Mouse (Mus musculus) erythroblast, embryonic 14.5 days (primary cell): Measurements from ENCODE around the gene Apeh. TPM values are rescaled to one million over a fixed set of nuclear protein-coding genes. Genes with fewer than 3 reads are reported as not detected.

Experiments
- H3K27me3 ChIP-seq: 2 replicates; pipeline ENCODE4 v1.6.1; 2012; ENCODE audit warnings: inconsistent platforms; ENCODE audit not compliant: control insufficient read depth
- H3K36me3 ChIP-seq: 2 replicates; pipeline ENCODE4 v1.6.1; 2012; ENCODE audit warnings: mild to moderate bottlenecking, inconsistent platforms; ENCODE audit not compliant: control insufficient read depth
- H3K4me1 ChIP-seq: 2 replicates; pipeline ENCODE4 v1.6.1; 2012; ENCODE audit warnings: inconsistent platforms; ENCODE audit not compliant: control insufficient read depth
- H3K4me3 ChIP-seq: replicated peaks from 2 replicates; pipeline ENCODE3; 2012; ENCODE audit warnings: moderate library complexity, mild to moderate bottlenecking, inconsistent platforms
- H3K9me3 ChIP-seq: 2 replicates; pipeline ENCODE4 v1.6.1; 2012; ENCODE audit warnings: low read length, inconsistent platforms, mixed read lengths; ENCODE audit not compliant: control insufficient read depth
- GATA1 ChIP-seq: IDR thresholded peaks from 2 replicates; pipeline ENCODE4 v1.6.1; 2012; ENCODE audit warnings: low read length, inconsistent platforms, mixed read lengths
- TAL1 ChIP-seq: IDR thresholded peaks from 3 replicates; pipeline ENCODE4 v1.6.1; 2012; ENCODE audit warnings: low read length, inconsistent platforms, mixed read lengths
- polyA plus RNA-seq: library from polyadenylated mRNA; stranded (reverse); fragments of >175 nt; gene quantifications from 2 replicates; pipeline ENCODE4 v1.2.3, GENCODE M21; 2012

The Apeh gene
- polyA plus RNA-seq, 1 experiment = 47.5 TPM

- no peaks in the 10 kb centered on the region for H3K9me3 ChIP-seq
- peaks cover 99% of the 10 kb centered on the region for H3K4me1 ChIP-seq
- TF ChIP-seq GATA1 (no peak), TAL1 (no peak)
- H3K27me3 ChIP-seq = no peaks in the 10 kb centered on the region; the same call in 1 of the 2 replicates
- H3K36me3 ChIP-seq = peaks cover 100% of the 10 kb centered on the region
- H3K4me3 ChIP-seq = peak overlapping the region; percentile 63
Measured at GRCm38 (mm10) chr9:108085261-108085660, 9.1 kb downstream of the Apeh start.

GRCm38 (mm10) chr9:108083561-108083960 is 10.8 kb downstream of the Apeh start:
- H3K4me3 ChIP-seq = peak overlapping the region; percentile 63
- TF ChIP-seq TAL1 (no peak), GATA1 (0 out of 2 replicates have a peak, but pooled peaks have one; percentile 4)
- H3K36me3 ChIP-seq = peaks cover 91% of the 10 kb centered on the region
- H3K27me3 ChIP-seq = no peaks in the 10 kb centered on the region
- H3K9me3 ChIP-seq = no peaks in the 10 kb centered on the region
- H3K4me1 ChIP-seq = peaks cover 95% of the 10 kb centered on the region

- H3K36me3 ChIP-seq = peaks cover 91% of the 10 kb centered on the region
- H3K9me3 ChIP-seq = no peaks in the 10 kb centered on the region
- peak within 1 kb of the TSS; percentile 63 for H3K4me3 ChIP-seq
- TF ChIP-seq GATA1 = no peak
- TF ChIP-seq TAL1 = peak; percentile 39; the same call in 1 of the 3 replicates
- H3K27me3 ChIP-seq = no peaks in the 10 kb centered on the region
- peaks cover 93% of the 10 kb centered on the region for H3K4me1 ChIP-seq
Measured at GRCm38 (mm10) chr9:108082988-108083431, 11.4 kb downstream of the Apeh start, which contains the start of gene Rnf123. Rnf123 (minus strand) TSS chr9:108083346.

GRCm38 (mm10) chr9:108082549-108082948 is 11.9 kb downstream of the Apeh start:
- Histone ChIP-seq H3K4me1 (peaks cover 93% of the 10 kb centered on the region), H3K9me3 (no peaks in the 10 kb centered on the region), H3K27me3 (no peaks in the 10 kb centered on the region), H3K36me3 (peaks cover 91% of the 10 kb centered on the region), H3K4me3 (peak overlapping the region; percentile 63)
- TF ChIP-seq GATA1 = no peak
- TF ChIP-seq TAL1 = no peak

GRCm38 (mm10) chr9:108080168-108080567 is 14.2 kb downstream of the Apeh start, which contains the start of gene Mst1:
Mst1 (plus strand) TSS chr9:108080436.
- peaks cover 88% of the 10 kb centered on the region for H3K4me1 ChIP-seq
- peaks cover 90% of the 10 kb centered on the region for H3K36me3 ChIP-seq
- peak within 1 kb of the TSS; percentile 92 for H3K4me3 ChIP-seq
- H3K27me3 ChIP-seq = no peaks in the 10 kb centered on the region
- TF ChIP-seq GATA1 = no peak
- no peak for TF ChIP-seq TAL1
- no peaks in the 10 kb centered on the region for H3K9me3 ChIP-seq

- Histone ChIP-seq H3K36me3 (peaks cover 98% of the 10 kb centered on the region), H3K27me3 (no peaks in the 10 kb centered on the region), H3K9me3 (no peaks in the 10 kb centered on the region), H3K4me1 (peaks cover 78% of the 10 kb centered on the region), H3K4me3 (peak overlapping the region; percentile 10)
- TF ChIP-seq GATA1 (no peak), TAL1 (no peak)
Measured at GRCm38 (mm10) chr9:108073141-108073930, 21.1 kb downstream of the Apeh start.

GRCm38 (mm10) chr9:108072481-108072924 is 21.9 kb downstream of the Apeh start:
- H3K4me3 ChIP-seq = no peak overlapping the region
- no peaks in the 10 kb centered on the region for H3K9me3 ChIP-seq
- H3K36me3 ChIP-seq = peaks cover 98% of the 10 kb centered on the region
- TF ChIP-seq GATA1 = no peak
- TF ChIP-seq TAL1 = no peak
- H3K4me1 ChIP-seq = peaks cover 78% of the 10 kb centered on the region
- no peaks in the 10 kb centered on the region for H3K27me3 ChIP-seq

- no peak for TF ChIP-seq GATA1
- peaks cover 77% of the 10 kb centered on the region for H3K4me1 ChIP-seq
- H3K27me3 ChIP-seq = no peaks in the 10 kb centered on the region
- no peaks in the 10 kb centered on the region for H3K9me3 ChIP-seq
- no peak overlapping the region for H3K4me3 ChIP-seq
- peaks cover 98% of the 10 kb centered on the region for H3K36me3 ChIP-seq
Measured at GRCm38 (mm10) chr9:108071801-108072200, 22.6 kb downstream of the Apeh start.

- Histone ChIP-seq H3K4me1 (peaks cover 79% of the 10 kb centered on the region), H3K9me3 (no peaks in the 10 kb centered on the region), H3K27me3 (no peaks in the 10 kb centered on the region), H3K36me3 (peaks cover 100% of the 10 kb centered on the region), H3K4me3 (no peak overlapping the region)
- TF ChIP-seq TAL1 = no peak
Measured at GRCm38 (mm10) chr9:108069529-108069928, 24.9 kb downstream of the Apeh start.
